Mouse (Mus musculus) hematopoietic multipotent progenitor cell, adult 10-12 weeks (in vitro differentiated cells): Measurements from ENCODE around the gene Kazald1. TPM values are rescaled to one million over a fixed set of nuclear protein-coding genes. Genes with fewer than 3 reads are reported as not detected.

ENCODE experiments used
- polyA plus RNA-seq: library from polyadenylated mRNA; stranded (reverse); fragments of >175 nt; gene quantifications from 2 replicates; pipeline ENCODE4 v1.2.3, GENCODE M21; 2012; ENCODE audit warnings: low replicate concordance

Gene Kazald1
- 0.82 and 0.84 TPM in 2 replicates for polyA plus RNA-seq

DNA sequence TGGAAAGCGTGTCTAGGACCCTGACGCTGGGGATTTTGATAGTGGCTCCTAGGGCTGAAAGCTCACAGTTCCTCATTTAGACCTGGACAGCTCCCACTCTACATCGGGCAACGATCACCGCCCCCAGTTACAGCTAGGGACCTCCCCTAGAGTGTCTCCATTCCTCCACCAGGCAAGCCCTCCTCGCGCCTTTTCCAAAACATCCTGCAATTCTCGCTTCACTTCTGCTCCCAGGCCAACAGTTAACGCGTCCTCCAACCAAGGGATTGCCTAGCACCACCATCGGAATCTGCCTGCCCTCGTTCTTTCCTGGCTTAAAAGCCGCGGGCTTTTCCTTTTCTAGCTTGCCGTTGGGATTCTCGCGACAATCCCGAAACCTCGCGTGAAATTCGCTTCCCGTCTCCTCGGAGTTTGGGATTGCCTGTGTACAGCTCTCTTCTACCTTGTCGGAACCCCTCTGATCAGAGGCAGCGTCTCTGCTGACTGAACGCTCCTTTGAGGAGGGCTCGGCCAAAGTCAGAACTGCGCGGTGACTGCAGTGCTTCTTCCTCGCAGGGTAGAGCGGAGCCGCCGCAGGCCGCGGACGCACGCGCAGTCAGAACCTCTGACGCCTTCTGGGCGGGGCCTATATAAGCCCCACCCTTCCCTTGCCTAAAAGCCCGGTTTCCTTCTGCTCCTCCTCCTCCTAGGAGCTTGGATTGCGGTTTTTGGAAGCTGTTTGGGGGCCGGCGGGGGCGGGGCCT, at the start of gene Kazald1:
TSS of gene Kazald1 (plus strand) at position 662 of the 743 bp plus-strand sequence.

DNA sequence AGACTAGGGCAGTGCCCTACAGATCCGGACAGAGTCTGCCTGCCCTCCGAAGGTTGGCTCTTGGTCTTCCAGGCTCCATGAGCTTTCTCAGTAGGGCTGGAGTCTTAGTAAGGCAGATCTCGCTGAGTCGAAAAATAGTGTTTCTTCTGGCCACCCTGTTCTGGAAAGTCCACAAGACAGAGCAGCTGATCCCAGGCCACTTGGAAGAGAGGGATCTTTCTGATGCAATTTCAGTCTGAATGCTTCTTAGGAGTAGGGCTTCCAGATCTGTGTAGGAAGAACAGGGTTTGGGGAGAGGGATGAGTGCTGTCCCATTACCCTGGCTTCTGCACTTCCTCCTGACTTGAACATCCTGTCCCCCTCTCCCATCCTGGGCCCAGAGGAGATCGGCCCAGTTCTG, 29.4 kb upstream of the Kazald1 start, which contains the start of gene Pdzd7:
TSS of gene Pdzd7 (minus strand) at position 67 of the 400 bp plus-strand sequence.

GRCm38 (mm10) chr19:45047417-45047934, 27.6 kb upstream of the Kazald1 start, which contains the start of gene Sfxn3:
TSS of gene Sfxn3 (plus strand) at chr19:45047503.

Other genes with a start within 250 kb of the Kazald1 start
- gene Slf2, start 144.1 kb upstream of the Kazald1 start, polyA plus RNA-seq = 39.4 and 79.5 TPM in 2 replicates
- 0.41 and 0.56 TPM in 2 replicates for gene Sema4g, start 86.1 kb upstream of the Kazald1 start, polyA plus RNA-seq
- 5.6 and 6.8 TPM in 2 replicates for gene Twnk, start 69.6 kb upstream of the Kazald1 start, polyA plus RNA-seq
- gene Mrpl43, start 68.8 kb upstream of the Kazald1 start, polyA plus RNA-seq = 74.0 and 98.5 TPM in 2 replicates
- 7.7 and 13.6 TPM in 2 replicates for gene Lzts2, start 60.8 kb upstream of the Kazald1 start, polyA plus RNA-seq
- gene Pdzd7, start 29.5 kb upstream of the Kazald1 start, polyA plus RNA-seq = 0.04 and 0.37 TPM in 2 replicates
- 18.5 and 22.9 TPM in 2 replicates for gene Sfxn3, start 27.7 kb upstream of the Kazald1 start, polyA plus RNA-seq
- 0.91 and 1.6 TPM in 2 replicates for gene Tlx1, start 75.4 kb downstream of the Kazald1 start, polyA plus RNA-seq
- not detected in 2 replicates for gene Lbx1, start 160.6 kb downstream of the Kazald1 start, polyA plus RNA-seq